Mouse (Mus musculus): Measurements from ENCODE around the gene Lingo3. TPM values are rescaled to one million over a fixed set of nuclear protein-coding genes. Genes with fewer than 3 reads are reported as not detected.
"Not testable (repeated sequence)": the region's sequence is repeated elsewhere in the genome, so short reads cannot be mapped to it uniquely, and the experiment has no call there.

Lingo3 gene
- polyA plus RNA-seq, 2 experiments from 2014 or later: not detected

GRCm38 (mm10) chr10:80819406-80819805 is 24.4 kb downstream of the Lingo3 start:
- no peak for ATAC-seq

GRCm38 (mm10) chr10:80818599-80819281 is 25.1 kb downstream of the Lingo3 start:
- no peak for ATAC-seq

DNA sequence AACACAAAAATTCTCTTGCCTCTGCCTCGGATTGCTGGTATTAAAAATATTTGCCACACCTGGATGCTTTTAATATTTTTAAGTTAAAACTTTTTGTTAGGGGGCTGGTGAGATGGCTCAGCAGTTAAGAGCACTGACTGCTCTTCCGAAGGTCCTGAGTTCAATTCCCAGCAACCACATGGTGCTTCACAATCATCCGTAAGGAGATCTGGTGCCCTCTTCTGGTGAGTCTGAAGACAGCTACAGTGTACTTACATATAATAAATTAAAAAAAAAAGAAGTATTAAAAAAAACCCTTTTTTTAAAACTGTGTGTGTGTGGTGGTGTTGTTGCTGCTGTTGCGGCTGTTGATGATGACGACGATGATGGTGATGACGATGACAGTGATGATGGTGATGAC is 25.9 kb downstream of the Lingo3 start:
- not testable (repeated sequence) for ATAC-seq

DNA sequence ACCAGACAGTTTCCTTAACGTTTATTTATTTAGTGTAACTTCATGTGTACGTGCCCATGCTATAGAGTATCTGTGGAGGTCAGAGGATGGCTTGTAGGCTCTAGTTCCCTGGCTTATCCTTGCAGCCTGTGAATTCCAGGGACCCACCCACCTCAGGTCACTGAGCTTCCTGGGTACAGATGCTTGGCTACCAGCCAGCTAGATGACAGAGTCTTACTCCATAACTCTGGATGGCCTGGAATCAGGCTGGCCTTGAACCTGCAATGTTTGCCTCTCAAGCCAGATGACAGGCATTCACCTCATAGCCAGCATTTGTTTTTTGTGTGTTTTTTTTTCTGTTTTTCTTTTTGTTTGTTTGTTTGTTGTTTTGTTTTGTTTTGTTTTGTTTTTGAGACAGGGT is 26.7 kb downstream of the Lingo3 start:
- ATAC-seq: no peak

- ATAC-seq: not testable (repeated sequence)
Measured at GRCm38 (mm10) chr10:80816303-80816702, 27.5 kb downstream of the Lingo3 start.

DNA sequence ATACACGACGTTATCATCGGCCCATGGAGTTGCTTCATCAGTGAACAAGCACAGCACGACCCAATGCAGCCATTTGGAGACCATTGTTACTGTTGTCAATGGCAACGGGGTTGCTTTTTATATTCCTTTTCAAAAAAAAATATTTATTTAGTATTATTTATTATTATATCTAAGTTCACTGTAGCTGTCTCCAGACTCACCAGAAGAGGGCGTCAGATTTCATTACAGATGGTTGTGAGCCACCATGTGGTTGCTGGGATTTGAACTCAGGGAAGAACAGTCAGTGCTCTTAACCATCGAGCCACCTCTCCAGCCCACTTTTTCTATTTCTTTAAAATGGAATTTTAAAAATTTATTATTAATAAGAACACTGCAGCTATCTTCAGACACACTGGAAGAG is 29.0 kb downstream of the Lingo3 start:
- no peak for ATAC-seq

GRCm38 (mm10) chr10:80813366-80813765 is 30.5 kb downstream of the Lingo3 start, which contains the start of gene Jsrp1:
TSS of gene Jsrp1 (minus strand) at chr10:80813498.
- no peak for ATAC-seq

DNA sequence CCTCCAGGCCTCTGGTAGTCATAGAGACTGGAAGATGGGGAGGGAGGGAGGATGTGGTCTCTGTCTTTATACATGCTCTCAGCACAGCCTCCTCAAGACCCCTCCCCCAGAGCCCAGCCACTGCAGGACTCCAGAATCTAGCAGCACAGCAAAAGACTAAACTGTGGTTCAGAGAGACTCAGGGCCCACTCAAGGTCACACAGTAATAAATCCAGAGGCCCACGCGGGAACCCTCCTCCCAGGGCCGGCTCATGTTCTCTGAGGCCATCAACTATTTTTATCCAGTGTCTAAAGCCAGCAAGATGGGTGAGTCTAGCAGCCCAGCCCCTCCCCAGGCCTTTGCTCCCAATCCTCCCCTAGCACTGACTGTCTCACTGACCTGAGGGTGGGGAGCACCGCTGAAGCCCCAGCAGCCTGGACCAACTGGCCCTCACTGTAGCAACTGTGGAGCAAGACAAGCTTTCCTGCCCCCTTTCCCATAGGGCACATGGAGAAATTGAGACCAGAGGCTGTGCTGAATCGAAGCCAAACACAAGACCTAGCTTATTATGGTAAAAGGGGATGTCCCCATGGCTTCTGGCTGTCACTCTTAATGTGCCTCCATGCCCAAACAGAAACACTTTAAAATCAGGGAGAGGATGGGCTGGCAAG is 31.3 kb downstream of the Lingo3 start:
- ATAC-seq: no peak

GRCm38 (mm10) chr10:80810084-80810483 is 33.8 kb downstream of the Lingo3 start:
- ATAC-seq: no peak

DNA sequence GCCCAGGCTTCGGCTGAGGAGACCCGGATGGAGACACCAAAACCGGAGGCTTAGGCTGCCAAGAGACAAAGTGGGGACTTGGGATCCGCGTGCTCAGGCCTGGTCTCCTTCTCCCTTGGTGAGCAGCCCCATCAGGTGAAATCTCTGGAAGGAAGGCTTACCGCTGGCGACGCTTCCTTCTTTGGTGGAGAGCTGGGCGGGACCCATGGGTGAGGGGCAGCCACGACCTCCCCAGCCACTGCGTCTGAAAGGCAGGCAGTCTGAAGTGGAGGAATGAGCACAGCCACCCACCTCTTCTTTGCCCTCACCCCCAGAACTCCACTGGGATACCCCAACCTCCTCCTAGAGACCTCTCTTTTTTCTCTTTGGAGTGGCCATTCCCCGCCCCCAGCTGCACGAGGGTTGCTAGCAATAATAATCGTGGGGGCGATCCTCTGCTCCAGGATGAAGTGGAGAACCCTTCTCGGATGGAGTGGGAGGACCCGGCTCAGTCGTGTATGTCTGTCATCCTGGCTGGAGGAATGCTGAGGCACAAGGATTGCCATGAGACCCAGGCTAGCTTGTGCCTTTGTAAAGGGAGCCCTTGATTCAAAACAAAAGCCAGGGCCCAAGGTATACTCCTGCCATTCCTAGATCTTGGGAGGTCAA is 34.7 kb downstream of the Lingo3 start:
- ATAC-seq: no peak

DNA sequence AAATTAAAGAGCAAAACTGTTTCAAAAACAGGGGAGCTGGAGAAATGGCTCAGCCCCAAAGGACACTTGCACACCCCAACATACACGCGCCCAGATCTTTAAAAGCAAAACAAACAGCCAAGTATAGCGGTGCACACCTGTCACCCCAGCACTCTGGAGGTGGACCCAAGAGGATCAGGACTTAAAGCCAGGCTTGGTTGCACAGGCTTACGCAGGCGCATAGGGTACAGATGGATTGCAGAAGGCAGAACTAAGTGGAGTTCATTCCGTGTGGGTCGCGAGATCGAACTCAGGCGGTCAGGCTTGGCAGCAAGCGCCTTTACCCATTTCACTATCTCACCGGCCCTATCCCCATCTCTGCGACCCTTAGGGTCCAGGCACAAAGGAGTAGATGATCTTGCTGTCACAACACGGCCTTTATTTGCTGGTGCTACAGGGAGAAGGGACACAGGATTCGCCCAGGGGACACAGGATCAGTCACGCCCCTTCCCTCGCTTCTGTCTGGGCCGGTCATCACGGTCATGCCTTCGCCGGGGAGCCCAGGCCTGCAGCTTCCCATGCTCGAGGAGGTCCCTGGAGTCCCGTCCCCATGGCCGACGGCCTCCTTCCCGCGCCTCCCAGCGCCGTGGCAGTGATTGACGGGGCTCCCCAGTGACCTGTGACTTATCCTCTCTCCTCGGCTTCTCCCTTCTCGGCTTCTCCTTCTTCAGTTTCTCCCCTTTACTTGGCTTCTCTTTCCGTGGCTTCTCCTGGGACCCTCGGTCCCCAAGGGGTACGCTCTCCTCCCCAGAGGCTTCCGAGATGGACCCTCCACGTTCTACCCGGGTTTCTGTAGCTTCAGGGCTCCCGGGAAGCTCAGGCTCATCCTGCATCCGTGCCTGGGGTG is 35.5 kb downstream of the Lingo3 start:
- no peak for ATAC-seq

DNA sequence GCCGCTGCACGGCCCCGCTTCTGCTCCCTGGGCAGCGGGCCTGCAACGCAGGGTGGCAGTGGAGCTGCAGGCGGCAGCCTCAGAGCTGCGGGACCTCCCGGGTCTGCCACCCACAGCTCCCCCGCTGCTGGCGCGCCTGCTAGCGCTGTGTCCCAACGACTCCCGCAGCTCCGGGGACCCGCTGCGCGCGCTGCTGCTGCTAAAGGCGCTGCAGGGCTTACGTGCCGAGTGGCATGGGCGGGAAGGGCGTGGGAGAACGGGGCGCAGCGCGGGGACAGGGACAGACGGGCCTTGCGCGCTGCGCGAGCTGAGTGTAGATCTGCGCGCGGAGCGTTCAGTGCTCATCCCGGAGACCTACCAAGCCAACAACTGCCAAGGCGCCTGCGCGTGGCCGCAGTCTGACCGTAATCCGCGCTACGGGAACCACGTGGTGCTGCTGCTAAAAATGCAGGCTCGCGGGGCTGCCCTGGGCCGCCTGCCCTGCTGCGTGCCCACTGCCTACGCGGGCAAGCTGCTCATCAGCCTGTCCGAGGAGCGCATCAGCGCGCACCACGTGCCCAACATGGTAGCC is 36.7 kb downstream of the Lingo3 start:
- ATAC-seq: peak; percentile 31

- ATAC-seq: no peak
Measured at GRCm38 (mm10) chr10:80806341-80807056, 37.3 kb downstream of the Lingo3 start.

GRCm38 (mm10) chr10:80805925-80806324 is 37.9 kb downstream of the Lingo3 start:
- peak; percentile 56 for ATAC-seq

- no peak for ATAC-seq
Measured at GRCm38 (mm10) chr10:80805322-80805721, 38.5 kb downstream of the Lingo3 start.

- no peak for ATAC-seq
Measured at GRCm38 (mm10) chr10:80804916-80805315, 38.9 kb downstream of the Lingo3 start, which contains the start of gene Amh. TSS of gene Amh (plus strand) at chr10:80805243.

DNA sequence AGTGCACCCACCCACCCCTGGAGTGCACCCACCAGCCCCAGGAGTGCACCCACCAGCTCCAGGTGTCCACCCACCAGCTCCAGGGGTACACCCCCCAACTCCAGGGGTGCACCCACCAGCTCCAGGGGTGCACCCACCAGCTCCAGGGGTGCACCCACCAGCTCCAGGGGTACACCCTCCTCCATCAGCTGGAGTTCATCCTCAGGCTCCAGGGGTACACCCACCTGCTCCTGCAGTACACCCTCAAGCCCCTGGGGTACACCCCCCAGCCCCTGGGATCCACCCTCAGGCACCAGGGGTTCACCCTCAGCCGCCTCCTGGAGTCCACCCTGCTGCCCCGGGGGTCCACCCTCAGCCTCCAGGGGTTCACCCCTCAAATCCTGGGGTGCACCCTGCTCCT is 39.5 kb downstream of the Lingo3 start:
- no peak for ATAC-seq

- ATAC-seq: no peak
Measured at GRCm38 (mm10) chr10:80802996-80803395, 40.8 kb downstream of the Lingo3 start.

GRCm38 (mm10) chr10:80802204-80802912 is 41.5 kb downstream of the Lingo3 start:
- ATAC-seq: no peak

DNA sequence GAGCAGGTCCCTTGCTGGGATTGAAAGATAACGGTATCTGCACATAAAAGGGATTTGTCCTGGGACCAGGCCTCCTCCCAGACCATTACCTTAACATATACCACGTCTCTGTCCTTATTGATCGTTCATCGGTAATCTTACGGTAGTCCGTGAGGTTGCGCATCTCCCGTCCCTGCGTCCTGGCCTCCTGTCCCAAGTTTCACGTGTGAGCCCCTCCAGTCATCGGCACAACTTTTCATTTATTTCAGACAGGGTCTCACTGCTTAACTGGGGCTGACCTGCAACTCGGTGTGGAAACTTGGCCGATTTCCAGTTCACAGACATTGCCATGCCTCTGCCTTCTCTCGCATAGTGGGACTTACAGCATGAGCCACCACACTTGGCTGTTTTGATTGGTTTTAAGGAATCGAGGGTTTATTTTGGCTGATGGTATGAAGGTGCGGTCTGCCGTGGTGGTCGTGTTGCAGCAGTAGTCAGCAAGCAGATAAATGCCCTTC is 44.7 kb downstream of the Lingo3 start:
- ATAC-seq: no peak

Data from activated CD4-positive, CD25-positive, alpha-beta regulatory T cell, adult 4 months (primary cell).